Mouse (Mus musculus) cortical plate, adult 2 months (tissue): ENCODE results near the gene Sardh. TPM values are rescaled to one million over a fixed set of nuclear protein-coding genes. Genes with fewer than 3 reads are reported as not detected.

Source experiments
- H3K27ac ChIP-seq: fragments of 200-500 bp; 2 replicates; pipeline ENCODE4 v1.5.1; 2012; ENCODE audit warnings: low read length, control low read depth, inconsistent platforms; ENCODE audit not compliant: insufficient read depth
- H3K4me1 ChIP-seq: fragments of 200-500 bp; 2 replicates; pipeline ENCODE4 v1.6.1; 2011; ENCODE audit warnings: low read length; ENCODE audit not compliant: control insufficient read depth, insufficient read depth
- H3K4me3 ChIP-seq: fragments of 200-500 bp; 2 replicates; pipeline ENCODE4 v1.5.1; 2011; ENCODE audit warnings: mild to moderate bottlenecking, low read length, control low read depth; ENCODE audit not compliant: insufficient read depth
- CTCF ChIP-seq: fragments of 200-500 bp; IDR thresholded peaks from 2 replicates; pipeline ENCODE4 v1.5.1; 2011; ENCODE audit warnings: mild to moderate bottlenecking, control low read depth, low read length; ENCODE audit not compliant: insufficient read depth; ENCODE audit errors: extremely low read depth
- POLR2A ChIP-seq: fragments of 200-500 bp; IDR thresholded peaks from 2 replicates; pipeline ENCODE4 v1.6.1; 2011; ENCODE audit warnings: mild to moderate bottlenecking, low read length, control low read depth; ENCODE audit not compliant: insufficient read depth; ENCODE audit errors: extremely low read depth
- polyA plus RNA-seq: library from polyadenylated mRNA; depleted of rRNA; stranded (reverse); fragments of >200 nt; gene quantifications from 2 replicates; pipeline ENCODE4 v1.2.3, GENCODE M21; 2012

Sardh gene
- polyA plus RNA-seq, 1 experiment = 8.3 TPM

GRCm38 (mm10) chr2:27179101-27179500 is 69.0 kb downstream of the Sardh start:
- TF ChIP-seq POLR2A = no peak
- peaks cover 8% of the 10 kb centered on the region for H3K4me1 ChIP-seq
- H3K4me3 ChIP-seq = no peak overlapping the region
- H3K27ac ChIP-seq = no peak overlapping the region

DNA sequence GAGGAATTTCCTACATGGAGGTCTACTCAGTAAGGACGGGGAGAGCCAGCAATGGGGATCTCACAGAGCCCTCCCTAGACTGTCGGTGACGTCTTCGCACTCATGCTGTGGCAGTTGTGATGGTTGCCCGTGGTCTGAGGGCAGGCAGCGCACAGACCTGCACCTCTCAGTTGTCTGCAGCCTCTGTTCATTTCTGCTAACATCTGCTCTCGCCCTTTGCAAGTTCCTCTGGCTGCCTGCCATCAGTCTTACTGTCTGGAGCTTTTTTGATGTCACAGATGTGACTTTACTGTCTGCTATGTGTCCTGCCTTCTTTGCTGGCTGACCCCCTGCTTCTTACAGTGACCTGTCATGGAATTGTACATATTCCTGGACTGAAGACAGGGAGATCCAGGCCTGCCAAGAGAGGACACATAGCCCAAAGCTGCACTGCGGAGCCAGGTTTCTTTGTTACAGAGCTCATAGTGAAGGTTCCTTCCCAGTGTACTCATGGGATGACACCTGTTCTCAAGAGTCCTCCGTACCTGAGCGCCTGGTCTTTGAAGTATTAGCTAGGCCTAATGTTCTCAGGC is 72.4 kb downstream of the Sardh start:
- Histone ChIP-seq H3K4me1 (peaks cover 8% of the 10 kb centered on the region), H3K4me3 (no peak overlapping the region), H3K27ac (no peak overlapping the region)
- no peak for TF ChIP-seq POLR2A
- no peak for TF ChIP-seq CTCF

- TF ChIP-seq POLR2A (no peak), CTCF (no peak)
- Histone ChIP-seq H3K4me1 (peaks cover 8% of the 10 kb centered on the region), H3K27ac (no peak overlapping the region), H3K4me3 (no peak overlapping the region)
These were observed 73.9 kb downstream of the Sardh start for GRCm38 (mm10) chr2:27174242-27174641.

GRCm38 (mm10) chr2:27166999-27167398 is 81.1 kb downstream of the Sardh start:
- Histone ChIP-seq H3K4me1 (peaks cover 22% of the 10 kb centered on the region), H3K4me3 (no peak overlapping the region), H3K27ac (no peak overlapping the region)
- TF ChIP-seq CTCF (no peak), POLR2A (no peak)

DNA sequence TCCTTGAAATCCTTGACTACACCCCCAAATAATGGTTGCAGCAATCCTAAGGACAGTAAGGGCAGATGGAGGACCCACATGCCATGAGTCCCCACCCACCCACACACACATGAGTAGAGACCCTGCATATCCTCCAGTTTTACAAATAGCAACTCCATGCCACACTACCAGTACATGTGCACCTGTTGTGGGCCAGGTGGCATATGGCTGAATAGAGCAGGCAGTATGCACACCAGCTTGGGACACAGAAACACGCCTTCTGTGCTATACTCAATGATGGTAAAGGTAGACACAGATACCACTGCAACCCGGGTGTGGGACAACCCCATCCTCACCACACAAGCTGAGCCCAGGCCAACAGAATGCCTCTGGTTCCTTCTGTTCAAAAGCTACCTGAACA is 82.1 kb downstream of the Sardh start:
- H3K4me1 ChIP-seq = peaks cover 22% of the 10 kb centered on the region
- no peak overlapping the region for H3K27ac ChIP-seq
- H3K4me3 ChIP-seq = no peak overlapping the region
- TF ChIP-seq CTCF = no peak
- no peak for TF ChIP-seq POLR2A

- Histone ChIP-seq H3K27ac (0 out of 2 replicates have a peak within 1 kb of the TSS, but pooled peaks have one; percentile 5), H3K4me1 (peaks cover 22% of the 10 kb centered on the region), H3K4me3 (no peak within 1 kb of the TSS)
- TF ChIP-seq POLR2A (no peak), CTCF (no peak)
These were observed 83.1 kb downstream of the Sardh start, which contains the start of gene Dbh for GRCm38 (mm10) chr2:27164796-27165590. Dbh (plus strand) TSS chr2:27165233.

GRCm38 (mm10) chr2:27163851-27164250 is 84.3 kb downstream of the Sardh start:
- TF ChIP-seq POLR2A = no peak
- Histone ChIP-seq H3K4me3 (no peak overlapping the region), H3K27ac (no peak overlapping the region)

DNA sequence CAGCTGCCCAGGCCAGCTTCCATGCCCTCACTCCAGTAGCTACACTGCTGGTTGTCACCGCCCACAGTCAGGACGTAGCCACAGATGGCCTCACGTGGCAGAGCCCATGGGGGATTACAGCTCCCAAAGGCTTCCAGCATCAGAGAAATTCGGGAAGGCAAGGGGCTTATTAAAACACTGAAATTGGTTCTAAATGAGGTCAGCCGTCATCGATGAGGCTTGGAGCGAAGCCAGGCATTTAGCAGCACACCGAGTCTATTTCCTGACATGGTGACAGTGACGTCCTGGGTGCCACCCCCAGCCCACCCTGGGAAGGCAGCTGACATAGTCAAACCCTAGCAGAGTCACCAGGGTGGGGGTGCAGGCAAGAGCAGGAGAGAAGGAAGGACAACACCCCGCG is 85.5 kb downstream of the Sardh start:
- Histone ChIP-seq H3K4me1 (peaks cover 22% of the 10 kb centered on the region), H3K27ac (no peak overlapping the region), H3K4me3 (no peak overlapping the region)
- no peak for TF ChIP-seq CTCF
- TF ChIP-seq POLR2A = no peak

More at GRCm38 (mm10) chr2:27163851-27164250, 84.3 kb downstream of the Sardh start:
- peaks cover 22% of the 10 kb centered on the region for H3K4me1 ChIP-seq

DNA sequence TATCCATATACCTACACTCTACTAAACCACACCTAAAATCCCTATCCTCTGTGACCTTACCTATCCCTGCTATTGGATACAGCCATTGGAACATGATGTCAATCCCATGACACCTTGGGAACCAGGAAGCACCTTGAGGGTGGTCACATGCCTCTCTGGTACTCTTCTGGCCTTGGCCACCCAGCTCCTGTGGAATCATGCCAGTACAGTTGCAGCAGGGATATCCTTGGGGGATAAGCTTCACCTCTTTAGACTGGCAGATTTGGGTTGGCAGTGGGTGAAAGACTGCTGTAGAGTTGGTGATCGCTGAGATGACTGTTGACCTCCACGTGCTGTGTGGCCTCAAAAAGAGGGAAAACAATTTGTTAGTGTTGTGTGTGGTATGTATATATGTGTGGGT is 86.6 kb downstream of the Sardh start:
- no peak overlapping the region for H3K27ac ChIP-seq
- TF ChIP-seq POLR2A (no peak), CTCF (no peak)

GRCm38 (mm10) chr2:27156596-27156995 is 91.5 kb downstream of the Sardh start:
- Histone ChIP-seq H3K27ac (no peak overlapping the region), H3K4me1 (no peaks in the 10 kb centered on the region), H3K4me3 (no peak overlapping the region)
- TF ChIP-seq POLR2A (no peak), CTCF (no peak)

More for the DNA sequence above, 86.6 kb downstream of the Sardh start:
- H3K4me3 ChIP-seq = no peak overlapping the region
- H3K4me1 ChIP-seq = peaks cover 19% of the 10 kb centered on the region
